Mouse (Mus musculus): ENCODE measurements at regions not wholly inside any gene's neighbourhood (a gene's known extent, or its start where the extent isn't known, plus 50 kb on each side); places are given as distances from the start of the nearest gene placed in this dataset.

DNA sequence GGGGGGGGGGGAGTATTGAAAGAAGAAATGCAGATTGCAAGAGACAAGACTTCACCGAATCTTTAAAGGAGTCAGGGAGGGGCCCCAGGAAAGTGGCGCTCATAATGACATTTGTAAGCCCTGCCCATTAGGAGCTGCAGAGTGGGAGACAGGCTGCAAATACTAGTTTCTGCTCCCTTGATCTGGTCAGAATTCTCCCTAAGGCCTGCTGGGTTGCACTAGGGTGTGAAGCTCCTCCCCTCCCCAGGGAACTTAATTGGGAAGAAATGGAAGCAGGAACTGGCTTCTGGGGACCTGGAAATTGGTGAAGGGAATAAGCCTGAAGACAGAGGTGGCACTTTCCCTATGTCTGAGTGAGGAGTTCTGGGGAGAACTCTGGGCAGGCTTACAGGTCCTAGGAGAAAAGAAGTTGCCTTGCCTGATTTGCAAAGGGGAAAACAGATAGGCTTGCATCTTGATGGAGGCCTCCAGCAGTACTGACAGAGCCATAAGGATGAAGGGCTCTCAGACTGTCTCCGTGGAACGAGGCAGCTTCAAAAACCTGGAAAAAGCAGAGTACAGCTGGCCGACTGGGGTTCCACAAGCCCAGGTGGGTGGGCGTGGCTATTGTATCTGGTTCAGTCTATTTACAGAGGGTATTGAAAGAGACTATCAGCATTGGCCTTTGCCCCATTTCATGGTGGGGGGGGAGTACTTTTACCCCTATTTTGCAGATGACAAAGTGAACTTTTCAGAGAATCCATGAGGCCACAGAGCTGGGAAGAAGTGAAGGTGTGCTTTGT is 125.7 kb downstream of the Plpp3 start:
- Histone ChIP-seq H3K4me1 (replicated peaks; ENCODE audit: low read depth, low read length) (peaks cover 42% of the 10 kb centered on the region), H3K27me3 (ENCODE audit: insufficient read depth, low read length) (peaks cover 4% of the 10 kb centered on the region), H3K9me3 (ENCODE audit: low read length) (no peaks in the 10 kb centered on the region), H3K4me3 (replicated peaks; ENCODE audit: low read length) (no peak overlapping the region), H3K36me3 (ENCODE audit: insufficient read depth, low read length) (no peaks in the 10 kb centered on the region)
- TF ChIP-seq CTCF (conservative IDR thresholded peaks at IDR 0.05; ENCODE audit: low read length): no peak

DNA sequence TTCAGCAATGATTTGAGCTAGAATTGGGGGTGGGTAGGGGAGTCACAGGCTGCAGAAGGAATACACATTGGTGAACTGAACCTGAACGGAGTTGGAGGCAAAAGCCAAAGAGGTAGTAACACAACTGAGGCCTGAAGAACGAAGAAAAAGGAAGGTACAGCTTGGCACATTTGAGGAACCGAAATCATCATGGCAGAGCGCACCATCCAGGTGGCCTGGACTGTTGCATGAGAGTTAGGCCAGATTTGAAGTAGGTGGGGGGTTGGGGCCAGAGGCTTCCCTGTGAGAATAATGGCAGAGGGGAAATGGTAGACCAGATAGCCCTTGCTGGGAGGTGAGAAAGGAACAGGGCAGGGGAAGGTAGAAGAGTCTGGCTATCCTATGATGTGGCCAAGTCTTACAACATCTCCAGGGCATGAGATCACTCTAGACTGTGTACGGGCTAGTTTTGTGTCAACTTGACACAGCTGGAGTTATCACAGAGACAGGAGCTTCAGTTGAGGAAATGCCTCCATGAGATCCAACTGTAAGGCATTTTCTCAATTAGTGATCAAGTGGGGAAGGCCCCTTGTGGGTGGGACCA is 128.4 kb downstream of the Plpp3 start:
- TF ChIP-seq POU5F1 (IDR thresholded peaks at IDR 0.05; ENCODE audit: borderline replicate concordance, low read length): no peak
- TF ChIP-seq CTCF (conservative IDR thresholded peaks at IDR 0.05; ENCODE audit: low read length): no peak
- no peak for TF ChIP-seq NANOG (IDR thresholded peaks at IDR 0.05; ENCODE audit: borderline replicate concordance, low read length)
- H3K4me1 ChIP-seq (replicated peaks; ENCODE audit: low read depth, low read length): peaks cover 49% of the 10 kb centered on the region
- H3K4me3 ChIP-seq (replicated peaks; ENCODE audit: low read length): no peak overlapping the region
- no peaks in the 10 kb centered on the region for H3K36me3 ChIP-seq (ENCODE audit: insufficient read depth, low read length)
- no peaks in the 10 kb centered on the region for H3K9me3 ChIP-seq (ENCODE audit: low read length)
- H3K27me3 ChIP-seq (ENCODE audit: insufficient read depth, low read length): peaks cover 4% of the 10 kb centered on the region

GRCm38 (mm10) chr4:105286299-105286698 is 129.2 kb downstream of the Plpp3 start:
- TF ChIP-seq POU5F1 (IDR thresholded peaks at IDR 0.05; ENCODE audit: borderline replicate concordance, low read length): no peak
- no peak for TF ChIP-seq NANOG (IDR thresholded peaks at IDR 0.05; ENCODE audit: borderline replicate concordance, low read length)
- no peak for TF ChIP-seq CTCF (conservative IDR thresholded peaks at IDR 0.05; ENCODE audit: low read length)
- peaks cover 4% of the 10 kb centered on the region for H3K27me3 ChIP-seq (ENCODE audit: insufficient read depth, low read length)
- H3K4me3 ChIP-seq (replicated peaks; ENCODE audit: low read length): no peak overlapping the region
- H3K36me3 ChIP-seq (ENCODE audit: insufficient read depth, low read length): no peaks in the 10 kb centered on the region
- peaks cover 52% of the 10 kb centered on the region for H3K4me1 ChIP-seq (replicated peaks; ENCODE audit: low read depth, low read length)
- H3K9me3 ChIP-seq (ENCODE audit: low read length): no peaks in the 10 kb centered on the region

DNA sequence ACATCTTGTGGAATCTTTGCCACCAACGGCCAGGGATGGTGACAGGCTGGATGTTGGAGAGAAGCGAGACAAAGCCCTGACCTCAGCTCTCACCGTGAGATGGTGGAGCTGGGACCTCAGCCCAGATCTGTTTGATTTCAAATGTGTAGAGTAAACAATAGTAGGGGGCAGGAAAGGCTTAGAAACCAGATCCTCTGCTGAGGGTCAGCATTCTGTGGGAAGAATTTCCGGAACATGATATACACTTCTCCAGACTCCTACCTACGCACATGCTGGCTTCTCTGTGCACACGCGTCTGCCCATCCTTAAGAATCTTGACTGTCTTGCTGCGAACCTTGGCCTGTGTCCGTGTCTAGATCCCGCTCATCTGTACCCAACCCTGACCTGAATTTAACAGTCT is 129.7 kb downstream of the Plpp3 start:
- peaks cover 52% of the 10 kb centered on the region for H3K4me1 ChIP-seq (replicated peaks; ENCODE audit: low read depth, low read length)
- peaks cover 4% of the 10 kb centered on the region for H3K27me3 ChIP-seq (ENCODE audit: insufficient read depth, low read length)
- H3K36me3 ChIP-seq (ENCODE audit: insufficient read depth, low read length): no peaks in the 10 kb centered on the region
- H3K4me3 ChIP-seq (replicated peaks; ENCODE audit: low read length): no peak overlapping the region
- no peaks in the 10 kb centered on the region for H3K9me3 ChIP-seq (ENCODE audit: low read length)
- TF ChIP-seq POU5F1 (IDR thresholded peaks at IDR 0.05; ENCODE audit: borderline replicate concordance, low read length) (no peak), NANOG (IDR thresholded peaks at IDR 0.05; ENCODE audit: borderline replicate concordance, low read length) (no peak), CTCF (conservative IDR thresholded peaks at IDR 0.05; ENCODE audit: low read length) (no peak)

DNA sequence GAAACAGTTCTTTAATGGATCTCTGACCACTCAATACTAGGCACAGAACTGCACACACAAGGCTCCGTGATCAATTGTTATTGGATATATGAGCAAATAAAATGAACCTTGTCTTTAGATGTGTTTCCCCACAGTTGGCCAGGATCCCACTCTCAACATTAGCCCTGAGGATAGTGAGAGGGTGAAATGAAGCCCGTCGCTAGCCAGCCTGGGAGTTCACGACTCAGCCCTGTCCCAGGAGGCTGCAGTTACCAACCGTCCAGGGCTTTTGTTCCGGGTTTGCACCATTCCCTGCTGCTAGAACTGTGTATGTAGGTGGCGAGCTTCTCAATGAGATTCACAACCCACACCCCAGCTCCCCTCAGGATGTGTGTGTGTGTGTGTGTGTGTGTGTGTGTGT is 130.3 kb downstream of the Plpp3 start:
- TF ChIP-seq NANOG (IDR thresholded peaks at IDR 0.05; ENCODE audit: borderline replicate concordance, low read length) (no peak), POU5F1 (IDR thresholded peaks at IDR 0.05; ENCODE audit: borderline replicate concordance, low read length) (no peak), CTCF (conservative IDR thresholded peaks at IDR 0.05; ENCODE audit: low read length) (no peak)
- Histone ChIP-seq H3K27me3 (ENCODE audit: insufficient read depth, low read length) (peaks cover 4% of the 10 kb centered on the region), H3K4me1 (replicated peaks; ENCODE audit: low read depth, low read length) (peaks cover 51% of the 10 kb centered on the region), H3K9me3 (ENCODE audit: low read length) (no peaks in the 10 kb centered on the region), H3K4me3 (replicated peaks; ENCODE audit: low read length) (no peak overlapping the region), H3K36me3 (ENCODE audit: insufficient read depth, low read length) (no peaks in the 10 kb centered on the region)

DNA sequence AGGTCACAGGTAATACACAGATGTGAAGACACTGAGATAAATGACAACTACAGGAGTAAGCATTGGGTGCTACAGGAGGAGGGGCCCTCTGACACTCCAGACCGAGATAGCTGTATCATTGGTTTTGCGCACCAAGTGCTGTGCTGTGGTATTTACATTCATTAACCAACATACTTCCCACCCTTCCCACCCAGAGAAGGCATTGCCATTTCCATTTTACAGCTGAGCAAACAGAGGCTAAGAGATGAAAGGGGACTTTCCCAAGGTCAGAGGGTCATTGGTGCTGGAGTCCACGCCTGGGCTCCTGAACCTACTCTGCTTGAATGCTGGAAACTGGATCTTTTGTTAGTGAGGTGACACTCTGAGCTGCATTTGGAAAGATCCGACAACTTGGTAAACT is 132.5 kb downstream of the Plpp3 start:
- H3K27me3 ChIP-seq (ENCODE audit: insufficient read depth, low read length): peaks cover 4% of the 10 kb centered on the region; the same call in 1 of the 2 replicates
- H3K4me1 ChIP-seq (replicated peaks; ENCODE audit: low read depth, low read length): peaks cover 34% of the 10 kb centered on the region
- H3K4me3 ChIP-seq (replicated peaks; ENCODE audit: low read length): no peak overlapping the region
- H3K36me3 ChIP-seq (ENCODE audit: insufficient read depth, low read length): no peaks in the 10 kb centered on the region
- H3K9me3 ChIP-seq (ENCODE audit: low read length): no peaks in the 10 kb centered on the region
- TF ChIP-seq NANOG (IDR thresholded peaks at IDR 0.05; ENCODE audit: borderline replicate concordance, low read length) (no peak), CTCF (conservative IDR thresholded peaks at IDR 0.05; ENCODE audit: low read length) (no peak), POU5F1 (IDR thresholded peaks at IDR 0.05; ENCODE audit: borderline replicate concordance, low read length) (no peak)

DNA sequence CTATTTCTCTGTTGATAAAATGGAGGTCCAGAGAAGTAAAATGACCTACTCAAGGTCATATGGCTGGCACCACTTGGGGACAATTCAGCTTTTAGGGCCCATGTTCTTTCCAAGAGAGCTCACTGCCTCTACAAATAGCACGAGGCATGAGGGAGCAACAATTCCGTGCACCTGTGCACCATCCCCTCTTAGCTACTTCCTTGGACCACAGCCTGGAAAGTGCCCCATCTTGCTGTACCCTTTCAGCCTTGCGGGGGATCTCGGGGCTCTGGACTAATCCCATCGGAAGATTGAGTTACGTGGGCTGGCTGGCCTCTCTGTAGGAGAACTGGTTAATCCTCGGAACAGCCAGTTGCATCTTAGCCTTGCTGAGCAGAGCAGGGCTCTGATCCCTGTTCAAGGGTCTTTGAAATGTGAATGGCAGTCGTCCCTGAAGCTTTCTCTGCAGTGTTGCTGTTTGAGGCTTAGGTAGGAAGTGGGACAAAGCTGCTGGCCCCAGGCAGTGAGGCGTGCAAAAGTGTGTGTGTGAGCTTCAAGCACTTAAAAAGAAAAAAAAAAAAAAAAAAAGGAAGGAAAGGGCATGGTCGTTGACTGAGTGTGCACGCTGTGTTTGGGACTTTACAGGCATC is 133.8 kb downstream of the Plpp3 start:
- Histone ChIP-seq H3K27me3 (ENCODE audit: insufficient read depth, low read length) (no peaks in the 10 kb centered on the region), H3K36me3 (ENCODE audit: insufficient read depth, low read length) (no peaks in the 10 kb centered on the region), H3K9me3 (ENCODE audit: low read length) (no peaks in the 10 kb centered on the region), H3K4me3 (replicated peaks; ENCODE audit: low read length) (peak overlapping the region; percentile 11; the same call in 1 of the 2 replicates), H3K4me1 (replicated peaks; ENCODE audit: low read depth, low read length) (peaks cover 34% of the 10 kb centered on the region)
- TF ChIP-seq CTCF (conservative IDR thresholded peaks at IDR 0.05; ENCODE audit: low read length): no peak
- TF ChIP-seq POU5F1 (IDR thresholded peaks at IDR 0.05; ENCODE audit: borderline replicate concordance, low read length): no peak
- TF ChIP-seq NANOG (IDR thresholded peaks at IDR 0.05; ENCODE audit: borderline replicate concordance, low read length): no peak

DNA sequence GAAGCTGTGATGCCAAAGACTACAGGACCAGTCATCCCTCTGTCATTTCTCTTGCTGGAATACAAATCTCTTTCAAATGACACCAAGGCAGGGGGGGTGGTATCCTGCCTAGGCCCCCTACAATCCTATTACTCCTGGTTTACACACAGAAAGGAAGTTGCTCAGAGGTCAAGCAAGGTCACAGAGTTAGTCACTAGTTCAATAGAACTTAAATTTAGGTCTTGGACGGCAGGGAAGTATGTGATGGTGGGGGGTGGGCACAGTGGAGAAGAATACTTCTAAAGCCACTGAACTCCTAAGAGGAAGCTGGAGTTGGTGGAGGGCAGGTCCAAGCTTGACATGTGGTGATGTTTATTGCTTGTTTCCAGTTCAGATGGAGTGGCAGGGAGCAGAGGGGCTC is 134.4 kb downstream of the Plpp3 start:
- Histone ChIP-seq H3K9me3 (ENCODE audit: low read length) (no peaks in the 10 kb centered on the region), H3K4me3 (replicated peaks; ENCODE audit: low read length) (0 out of 2 replicates have a peak overlapping the region, but pooled peaks have one; percentile 13), H3K4me1 (replicated peaks; ENCODE audit: low read depth, low read length) (peaks cover 34% of the 10 kb centered on the region), H3K27me3 (ENCODE audit: insufficient read depth, low read length) (no peaks in the 10 kb centered on the region), H3K36me3 (ENCODE audit: insufficient read depth, low read length) (no peaks in the 10 kb centered on the region)
- TF ChIP-seq POU5F1 (IDR thresholded peaks at IDR 0.05; ENCODE audit: borderline replicate concordance, low read length): no peak
